ENCODE assay signal across 20 mouse cellular contexts in the genomic region with DNA sequence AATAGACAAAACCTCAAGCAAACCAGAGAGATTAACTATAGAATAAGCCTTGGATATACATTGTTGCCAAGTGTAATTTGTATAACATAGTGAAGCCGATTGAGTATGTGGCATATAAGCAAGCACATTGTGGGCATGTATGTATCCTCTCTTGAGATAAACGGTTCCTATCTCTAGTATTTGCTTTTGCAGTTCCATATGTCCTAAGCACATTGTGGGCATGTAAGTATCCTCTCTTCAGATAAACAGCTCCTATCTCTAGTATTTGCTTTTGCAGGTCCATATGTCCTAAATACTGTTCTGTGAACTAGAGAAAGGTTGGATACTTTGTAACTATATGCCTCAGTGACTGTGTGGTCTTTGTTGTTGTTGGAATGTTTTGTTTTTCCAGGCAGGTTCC.
"Had no signal": no experiment of that assay in that cellular context is flagged by ENCODE, and none has a peak within 500 bp of the region (broad histone marks: within the 10 kb centered on the region; RNA-seq: fewer than 3 reads in every experiment).

No protein-coding gene starts in this region.

- H3K9ac ChIP-seq: lung, embryonic 14.5 days; midbrain, embryonic 12.5 days; neural tube, embryonic 13.5 days; neural tube, embryonic 15.5 days had no signal

- H3K27me3 ChIP-seq: megakaryocyte, embryonic 14.5 days; midbrain, embryonic 12.5 days; neural tube, embryonic 13.5 days; neural tube, embryonic 15.5 days had no signal

- H3K27ac ChIP-seq: midbrain, embryonic 10.5 days; midbrain, embryonic 12.5 days; neural tube, embryonic 13.5 days; neural tube, embryonic 15.5 days had no signal

- H3K36me3 ChIP-seq: midbrain, embryonic 10.5 days; midbrain, embryonic 12.5 days; neural tube, embryonic 13.5 days; neural tube, embryonic 15.5 days had no signal

- DNase-seq: lung, adult 18-20 months; lung, embryonic 14.5 days; lung, postnatal 10 days; lung, postnatal 4 days; midbrain, embryonic 14.5 days; retina, postnatal 1 day; right cerebral cortex, adult 18-20 months; right cerebral cortex, postnatal 25 days; right cerebral cortex, postnatal 4 days; spleen, adult 18-20 months; thymus, adult 18-20 months; thymus, postnatal 25 days; thymus, postnatal 4 days had no signal

- H3K4me1 ChIP-seq: megakaryocyte, embryonic 14.5 days; midbrain, embryonic 10.5 days; midbrain, embryonic 12.5 days; neural tube, embryonic 13.5 days; neural tube, embryonic 15.5 days had no signal

- H3K9me3 ChIP-seq: midbrain, embryonic 10.5 days; midbrain, embryonic 12.5 days; neural tube, embryonic 13.5 days; neural tube, embryonic 15.5 days had no signal

- H3K4me2 ChIP-seq: lung, embryonic 14.5 days; midbrain, embryonic 12.5 days; neural tube, embryonic 13.5 days; neural tube, embryonic 15.5 days had no signal

- H3K4me3 ChIP-seq: megakaryocyte, embryonic 14.5 days; midbrain, embryonic 10.5 days; midbrain, embryonic 12.5 days; myocyte; neural tube, embryonic 13.5 days; neural tube, embryonic 15.5 days had no signal

- ATAC-seq: midbrain, embryonic 16.5 days had no signal
